Mouse (Mus musculus) brain, embryonic 14.5 days (tissue): ENCODE results near the gene 1810049J17Rik.

Source experiments
- CTCF ChIP-seq: fragments of 200-500 bp; IDR thresholded peaks from 2 replicates; pipeline ENCODE4 v1.5.1; 2012; ENCODE audit warnings: inconsistent platforms, mild to moderate bottlenecking, moderate library complexity, borderline replicate concordance; ENCODE audit not compliant: insufficient read depth, insufficient read length; ENCODE audit errors: extremely low read depth
- POLR2A ChIP-seq: fragments of 200-500 bp; IDR thresholded peaks from 2 replicates; pipeline ENCODE4 v1.6.1; 2012; ENCODE audit warnings: mild to moderate bottlenecking, inconsistent platforms, borderline replicate concordance; ENCODE audit not compliant: poor library complexity, insufficient read depth, insufficient read length, severe bottlenecking; ENCODE audit errors: extremely low read depth

DNA sequence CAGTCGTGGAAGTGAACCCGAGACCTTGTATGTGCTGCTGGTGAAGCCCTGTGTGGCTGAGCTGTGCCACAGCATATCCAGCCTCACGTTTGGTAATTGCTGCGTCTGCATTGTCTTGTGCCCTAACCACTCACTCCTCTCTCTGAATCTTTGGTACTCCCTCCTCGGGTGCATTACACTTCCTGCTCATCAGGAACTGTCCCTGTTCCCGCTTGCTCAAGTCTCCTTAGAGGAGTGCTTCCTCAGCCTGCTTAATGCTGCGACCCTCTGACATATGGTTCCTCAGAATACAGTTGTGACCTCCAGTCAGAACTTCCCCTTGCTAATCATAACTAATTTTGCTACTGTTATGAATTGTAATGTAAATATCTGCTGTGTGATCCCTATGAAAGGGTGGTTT, 34.2 kb upstream of the 1810049J17Rik start:
- no peak for TF ChIP-seq POLR2A
- no peak for TF ChIP-seq CTCF
